Mouse (Mus musculus) thymus, postnatal 14 days (tissue): ENCODE results near the gene Agmat.
A peak's percentile ranks its signal among the peaks of the same experiment; 100 is the strongest.

Source experiments
- DNase-seq: peaks from one replicate; pipeline ENCODE4 v3.0.0; 2021

The Agmat gene

GRCm38 (mm10) chr4:141781201-141781985 is 34.9 kb downstream of the Agmat start:
- no peak for DNase-seq

DNA sequence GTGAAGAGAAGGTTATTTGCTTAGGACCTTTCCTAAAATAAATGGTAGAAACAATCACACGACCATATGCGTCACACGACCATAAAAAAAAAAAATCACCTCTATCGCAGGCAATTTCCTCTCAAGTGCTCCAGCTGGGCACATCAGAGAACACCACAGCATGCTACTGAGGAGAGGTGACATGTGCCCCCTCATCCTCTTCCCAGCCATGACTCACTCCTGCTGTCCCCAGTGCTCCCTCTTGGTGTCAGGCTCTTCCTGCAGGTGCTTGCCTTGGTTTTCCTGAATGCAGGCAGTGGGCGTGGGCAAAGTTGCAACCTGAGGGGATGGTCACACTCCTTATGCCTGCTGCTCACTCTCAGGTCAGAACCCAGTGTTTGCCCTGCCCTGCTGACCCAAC is 38.4 kb downstream of the Agmat start:
- DNase-seq = no peak

DNA sequence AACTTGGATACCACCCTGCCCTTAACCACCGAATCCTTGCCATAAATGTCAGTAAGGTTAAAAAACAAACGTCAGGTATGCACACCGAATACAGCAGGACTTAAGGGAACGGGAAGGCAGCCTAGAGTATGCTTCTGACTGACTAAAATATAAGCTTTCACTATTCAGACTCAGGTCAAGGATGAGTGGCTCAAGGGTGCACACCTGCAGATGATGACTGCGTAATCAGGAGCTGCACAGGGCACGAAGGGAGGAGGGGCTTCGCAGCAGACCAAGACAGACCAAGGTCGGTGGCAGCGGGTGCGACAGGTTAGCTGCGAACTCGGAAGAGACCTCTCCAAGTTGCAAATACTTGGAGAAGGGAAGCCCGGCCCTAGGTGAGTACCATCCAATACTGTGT is 39.7 kb downstream of the Agmat start:
- no peak for DNase-seq

DNA sequence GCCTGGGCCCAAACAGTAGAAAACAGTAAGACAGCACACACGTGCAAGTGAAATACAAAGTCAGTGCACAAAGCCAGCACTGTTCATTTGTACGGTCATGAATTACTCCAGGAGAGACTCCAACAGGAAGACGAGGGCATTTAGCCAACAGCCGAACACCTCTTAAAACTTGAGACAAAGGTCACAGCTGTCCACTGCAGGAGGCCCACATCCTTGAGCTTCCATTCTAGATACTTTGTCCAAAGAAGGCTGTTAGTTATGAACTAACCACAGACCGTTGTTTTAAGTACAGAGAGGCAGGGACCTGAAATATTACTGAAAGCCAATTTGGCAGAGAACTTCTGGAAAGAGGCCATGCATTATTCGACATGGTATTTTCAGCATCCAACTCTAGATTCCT is 40.6 kb downstream of the Agmat start:
- no peak for DNase-seq

DNA sequence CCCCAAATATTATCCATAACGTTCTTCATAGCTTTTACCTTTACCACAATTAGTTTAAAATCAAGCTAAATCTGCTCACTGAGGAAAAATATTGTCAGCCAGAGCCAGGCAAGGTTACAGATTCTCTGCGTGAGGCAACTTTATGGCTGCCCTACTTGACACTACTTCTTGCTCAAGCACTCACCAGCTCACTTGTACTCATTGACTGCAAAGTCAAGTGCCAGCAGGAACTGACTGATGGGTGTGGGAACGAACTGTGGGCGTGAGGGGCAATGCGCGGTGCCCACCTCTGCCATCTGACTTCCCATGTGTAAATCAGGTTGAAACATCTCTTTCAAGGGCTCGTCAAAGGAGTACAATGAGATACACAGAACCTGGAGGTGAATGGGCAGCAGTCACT is 41.0 kb downstream of the Agmat start:
- no peak for DNase-seq

- no peak for DNase-seq
These were observed 43.2 kb downstream of the Agmat start for GRCm38 (mm10) chr4:141789564-141790218.

GRCm38 (mm10) chr4:141790524-141790990 is 44.1 kb downstream of the Agmat start, which contains the start of gene Dnajc16:
Gene Dnajc16 (minus strand): TSS chr4:141790931.
- DNase-seq = peak; percentile 96

- DNase-seq = no peak
These were observed 45.0 kb downstream of the Agmat start for GRCm38 (mm10) chr4:141791486-141791885.

DNA sequence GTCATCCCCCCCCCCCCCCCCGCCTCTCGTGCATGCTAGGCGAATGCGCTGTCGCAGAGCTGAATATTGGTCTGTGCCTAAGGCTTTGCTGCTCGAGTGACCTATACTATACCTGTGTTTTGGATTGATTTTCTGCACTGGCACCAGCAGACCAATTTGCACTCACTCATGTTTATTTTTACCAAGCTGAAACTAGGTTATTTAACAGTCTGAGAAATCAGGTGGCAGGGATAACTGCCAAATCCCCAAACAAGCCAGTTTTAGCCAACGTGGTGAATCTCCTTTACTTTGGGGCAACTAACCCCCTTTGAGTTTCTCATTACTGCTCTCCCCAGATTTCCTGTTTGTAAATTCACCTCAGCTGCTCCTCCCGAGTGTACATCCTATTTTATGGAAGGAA is 45.5 kb downstream of the Agmat start:
- no peak for DNase-seq

GRCm38 (mm10) chr4:141792554-141793281 is 46.2 kb downstream of the Agmat start:
- no peak for DNase-seq

GRCm38 (mm10) chr4:141793282-141794151 is 47.0 kb downstream of the Agmat start, which contains the start of gene Casp9:
Gene Casp9 (plus strand): TSS chr4:141793612.
- peak; percentile 98 for DNase-seq

GRCm38 (mm10) chr4:141794152-141794535 is 47.7 kb downstream of the Agmat start:
- no peak for DNase-seq

DNA sequence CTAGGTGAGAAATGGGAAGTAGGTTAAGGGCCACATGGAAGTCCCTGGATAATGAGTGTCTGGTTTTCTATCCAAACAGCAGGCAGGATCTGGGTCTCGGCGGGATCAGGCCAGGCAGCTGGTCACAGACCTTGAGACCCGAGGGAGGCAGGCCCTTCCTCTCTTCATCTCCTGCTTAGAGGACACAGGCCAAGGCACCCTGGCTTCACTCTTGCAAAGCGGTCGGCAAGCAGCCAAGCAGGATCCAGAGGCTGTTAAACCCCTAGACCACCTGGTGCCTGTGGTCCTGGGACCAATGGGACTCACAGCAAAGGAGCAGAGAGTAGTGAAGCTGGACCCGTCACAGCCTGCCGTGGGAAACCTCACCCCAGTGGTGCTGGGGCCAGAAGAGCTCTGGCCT is 49.9 kb downstream of the Agmat start:
- DNase-seq = no peak

- DNase-seq = no peak
These were observed 50.5 kb downstream of the Agmat start for GRCm38 (mm10) chr4:141796954-141797353.

GRCm38 (mm10) chr4:141797545-141797944 is 51.1 kb downstream of the Agmat start:
- no peak for DNase-seq

GRCm38 (mm10) chr4:141804105-141804504 is 57.6 kb downstream of the Agmat start:
- no peak for DNase-seq

DNA sequence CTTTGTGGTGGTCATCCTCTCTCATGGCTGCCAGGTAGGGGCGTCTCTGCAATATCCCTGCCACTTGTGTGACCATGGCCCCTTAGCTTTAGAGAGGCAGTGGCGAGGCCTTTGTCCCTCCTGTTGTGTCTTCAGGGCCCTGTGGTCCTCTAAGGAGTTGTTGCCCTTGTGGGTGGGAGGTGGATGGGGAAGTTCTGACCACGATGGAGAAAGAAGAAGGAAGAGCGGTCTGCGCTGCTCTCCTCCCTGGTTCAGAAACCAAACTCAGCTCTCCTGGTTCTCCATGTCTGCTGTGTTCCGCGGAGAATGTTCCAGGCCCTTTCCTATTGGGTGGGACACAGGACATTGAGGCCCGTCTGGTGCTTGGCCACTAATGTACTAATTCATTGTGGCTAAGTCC is 59.4 kb downstream of the Agmat start:
- no peak for DNase-seq
